Comparison of ENCODE assay signal across 8 mouse cellular contexts in genomic region chr5:134582221-134582907, GRCm38 (mm10). TPM values are rescaled to one million over a fixed set of nuclear protein-coding genes. Genes with fewer than 3 reads are reported as not detected.
A peak's percentile ranks its signal among the peaks of the same experiment; 100 is the strongest.
DNase-seq lines count a peak whose midpoint lies in the region; ATAC-seq and TF ChIP-seq lines count a peak whose summit lies in the region.

No protein-coding gene starts in this region.

- no peaks in the 10 kb centered on the region for H3K9me3 ChIP-seq in hindbrain, postnatal 0 days (ENCODE audit: low read length)

- H3K4me2 ChIP-seq in hindbrain, postnatal 0 days (ENCODE audit: low read depth, low read length): peak overlapping the region; percentile 83

- no peak overlapping the region; the same call in 1 of the 2 replicates for H3K27ac ChIP-seq in hindbrain, postnatal 0 days
- peak overlapping the region; percentile 73 for H3K27ac ChIP-seq in left cerebral cortex, adult 2 months

- peak overlapping the region; percentile 59 for H3K9ac ChIP-seq in hindbrain, postnatal 0 days (replicated peaks; ENCODE audit: low read length)

- H3K4me1 ChIP-seq in hindbrain, postnatal 0 days (ENCODE audit: insufficient read depth, low read length): peaks cover 5% of the 10 kb centered on the region

- H3K27me3 ChIP-seq in hindbrain, postnatal 0 days (ENCODE audit: insufficient read depth, low read length): no peaks in the 10 kb centered on the region

- peak; percentile 97 for DNase-seq in T-cell, adult 2 months (ENCODE audit: low spot score)
- peak; percentile 98 for DNase-seq in cerebellum, postnatal 36 days
- DNase-seq in gastrocnemius, adult 18-20 months (ENCODE audit: low spot score): peak; percentile 98
- DNase-seq in hindbrain, postnatal 0 days (ENCODE audit: low spot score): peak; percentile 99
- DNase-seq in left cerebral cortex, adult 2 months (ENCODE audit: extremely low spot score in 1 of 2, low spot score in 2 of 2): peak; percentile 96 to 97
- peak; percentile 98 to 99 for DNase-seq in right cerebral cortex, adult 2 months (ENCODE audit: low spot score in 2 of 2)
- DNase-seq in urinary bladder, postnatal 14 days (ENCODE audit: low spot score): peak; percentile 97

- WGBS in hindbrain, postnatal 0 days: 8% methylated on average over 30 of the region's 30 CpGs

- no peaks in the 10 kb centered on the region for H3K36me3 ChIP-seq in hindbrain, postnatal 0 days (ENCODE audit: insufficient read depth, low read length)

- TF ChIP-seq CTCF in hindbrain, postnatal 0 days (IDR thresholded peaks at IDR 0.05; ENCODE audit: low read depth): peak; percentile 80
- TF ChIP-seq CTCF in left cerebral cortex, adult 2 months (IDR thresholded peaks at IDR 0.05): peak; percentile 87

- peak; percentile 95 for ATAC-seq in hindbrain, postnatal 0 days
- ATAC-seq in megakaryocyte, adult 5-6 weeks (ENCODE audit: poor library complexity, severe bottlenecking): peak; percentile 98

- H3K4me3 ChIP-seq in hindbrain, postnatal 0 days (ENCODE audit: low read length): peak overlapping the region; percentile 65
- H3K4me3 ChIP-seq in left cerebral cortex, adult 2 months: peak overlapping the region; percentile 100

- intact Hi-C loops in left cerebral cortex, adult 2 months (cut with DNase I): loop anchor here (2.0 to 10.0 kb wide), 4 partner anchors 76 to 198 kb away; no protein-coding TSS in a partner anchor

RNA-seq across cellular contexts. Expression of gene Rfc2, which starts 1.2 kb away (rescaled TPM):
- 10 to 100 TPM; 17.6 to 18.9 TPM for total RNA-seq in gastrocnemius, adult 18-20 months (2021)
- total RNA-seq in hindbrain, postnatal 0 days (2014; rRNA removed): 50.9 and 76.3 TPM in 2 replicates
- polyA plus RNA-seq in hindbrain, postnatal 0 days (2015; fragmentation: Nextera tagmentation; extraction: Ambion mirVana): 164 and 168 TPM in 2 replicates
- total RNA-seq in left cerebral cortex, adult 2 months (2021): 10 to 100 TPM; 60.0 to 64.2 TPM
- total RNA-seq in megakaryocyte, adult 5-6 weeks (2015): 161 and 172 TPM in 2 replicates
- total RNA-seq in megakaryocyte, adult 5-6 weeks (2017): 110 and 115 TPM in 2 replicates

RNA-seq across cellular contexts. Expression of gene Syna, which starts 22.4 kb away (rescaled TPM):
- not detected for total RNA-seq in gastrocnemius, adult 18-20 months (2021)
- not detected in 2 replicates for total RNA-seq in hindbrain, postnatal 0 days (2014; rRNA removed)
- polyA plus RNA-seq in hindbrain, postnatal 0 days (2015; fragmentation: Nextera tagmentation; extraction: Ambion mirVana): 0.81 TPM in 2 replicates
- under 1 TPM; 0.21 to 0.34 TPM for total RNA-seq in left cerebral cortex, adult 2 months (2021)
- total RNA-seq in megakaryocyte, adult 5-6 weeks (2015): not detected in 2 replicates
- not detected in 2 replicates for total RNA-seq in megakaryocyte, adult 5-6 weeks (2017)

RNA-seq across cellular contexts. Expression of gene Clip2, which starts 30.1 kb away (rescaled TPM):
- 1 to 10 TPM; 1.7 to 3.0 TPM for total RNA-seq in gastrocnemius, adult 18-20 months (2021)
- 133 and 150 TPM in 2 replicates for total RNA-seq in hindbrain, postnatal 0 days (2014; rRNA removed)
- polyA plus RNA-seq in hindbrain, postnatal 0 days (2015; fragmentation: Nextera tagmentation; extraction: Ambion mirVana): 10.7 and 10.9 TPM in 2 replicates
- 100 to 1,000 TPM; 116 to 123 TPM for total RNA-seq in left cerebral cortex, adult 2 months (2021)
- total RNA-seq in megakaryocyte, adult 5-6 weeks (2015): 1.8 and 1.9 TPM in 2 replicates
- 3.7 and 6.7 TPM in 2 replicates for total RNA-seq in megakaryocyte, adult 5-6 weeks (2017)

RNA-seq across cellular contexts. Expression of gene Lat2, which starts 32.5 kb away (rescaled TPM):
- total RNA-seq in gastrocnemius, adult 18-20 months (2021): under 1 TPM; 0.57 to 0.83 TPM
- 0.93 and 2.8 TPM in 2 replicates for total RNA-seq in hindbrain, postnatal 0 days (2014; rRNA removed)
- polyA plus RNA-seq in hindbrain, postnatal 0 days (2015; fragmentation: Nextera tagmentation; extraction: Ambion mirVana): 1.6 and 4.8 TPM in 2 replicates
- total RNA-seq in left cerebral cortex, adult 2 months (2021): 1 to 10 TPM; 3.4 to 3.9 TPM
- total RNA-seq in megakaryocyte, adult 5-6 weeks (2015): 87.7 and 91.1 TPM in 2 replicates
- 109 and 115 TPM in 2 replicates for total RNA-seq in megakaryocyte, adult 5-6 weeks (2017)

RNA-seq across cellular contexts. Expression of gene Eif4h, which starts 56.9 kb away (rescaled TPM):
- 10 to 100 TPM; 84.8 to 94.1 TPM for total RNA-seq in gastrocnemius, adult 18-20 months (2021)
- 472 and 489 TPM in 2 replicates for total RNA-seq in hindbrain, postnatal 0 days (2014; rRNA removed)
- polyA plus RNA-seq in hindbrain, postnatal 0 days (2015; fragmentation: Nextera tagmentation; extraction: Ambion mirVana): 298 and 304 TPM in 2 replicates
- total RNA-seq in left cerebral cortex, adult 2 months (2021): 100 to 1,000 TPM; 319 to 322 TPM
- 160 and 176 TPM in 2 replicates for total RNA-seq in megakaryocyte, adult 5-6 weeks (2015)
- 191 and 197 TPM in 2 replicates for total RNA-seq in megakaryocyte, adult 5-6 weeks (2017)

Comparison
In these comparisons a context has a peak if more than half of its experiments do, and no peak if none do; other contexts are left out.
1. RNA of gene Clip2, which starts 30.1 kb away (total RNA-seq): 133 to 150 TPM in hindbrain, postnatal 0 days and 116 to 123 TPM in left cerebral cortex, adult 2 months; 1.8 to 6.7 TPM in megakaryocyte, adult 5-6 weeks and 1.7 to 3.0 TPM in gastrocnemius, adult 18-20 months; every median in the first group is over 10 times any median in the second.
2. Peak in every context shown above with its lines, with median percentiles within 50 percentile points of each other: DNase-seq.